Mouse (Mus musculus) embryo, embryonic 11 days (tissue): ENCODE measurements around the gene Gfm1.

Experiments
- DNase-seq: peaks from one replicate; pipeline ENCODE4 v3.0.0-alpha.2; 2015

Gene Gfm1

DNA sequence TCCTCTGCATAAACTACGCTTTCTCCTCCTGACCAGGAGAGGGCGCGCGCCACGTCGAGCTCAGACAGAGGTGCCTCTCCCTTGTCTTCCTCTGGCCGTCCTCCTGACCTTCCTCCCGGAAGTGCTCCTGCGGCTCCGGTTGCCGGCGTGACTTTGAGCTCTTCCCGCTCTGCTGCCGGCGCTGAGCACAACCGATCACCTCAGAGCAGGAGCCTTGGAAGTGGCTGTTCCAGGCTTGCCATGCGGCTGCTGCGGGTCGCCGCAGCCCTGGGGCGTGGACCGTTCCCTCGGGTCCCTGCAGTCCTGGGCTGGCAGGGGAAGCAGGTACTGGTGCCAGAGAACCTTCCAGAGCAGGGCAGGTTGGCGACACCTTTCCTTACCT lies at the start of gene Gfm1:
Gene Gfm1, plus strand, starts transcription at position 98 of the 382 bp plus-strand sequence.
- DNase-seq, result peak; percentile 91

DNA sequence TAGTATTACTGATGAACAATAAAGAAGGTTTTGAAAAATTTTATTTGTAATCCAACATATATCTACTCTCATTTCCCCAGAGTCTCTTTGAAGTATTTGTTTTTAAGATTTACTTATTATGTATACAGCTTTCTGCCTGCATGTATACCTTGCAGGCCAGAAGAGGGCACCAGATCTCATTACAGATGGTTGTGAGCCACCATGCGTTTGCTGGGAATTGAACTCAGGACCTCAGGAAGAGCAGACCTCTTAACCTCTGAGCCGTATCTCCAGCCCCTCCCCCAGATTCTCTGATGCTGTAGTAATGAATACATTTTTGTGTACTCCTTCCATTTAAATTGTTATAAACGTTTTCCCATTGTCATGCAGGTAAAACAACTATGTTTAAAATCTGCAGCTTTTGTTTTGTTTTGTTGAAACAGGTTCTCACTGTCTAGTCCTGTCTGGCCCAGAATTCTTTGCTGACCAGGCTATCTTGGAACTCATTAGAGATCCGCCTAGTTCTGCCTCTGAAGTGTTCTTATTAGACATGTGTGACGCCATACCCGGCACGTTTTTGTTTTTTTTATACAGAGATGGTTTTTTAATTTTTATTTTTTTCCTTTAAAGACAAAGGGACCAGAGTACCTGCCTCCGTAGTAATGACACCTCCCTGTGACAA lies 428 bp upstream of the Gfm1 start:
- DNase-seq, result peak; percentile 1

DNA sequence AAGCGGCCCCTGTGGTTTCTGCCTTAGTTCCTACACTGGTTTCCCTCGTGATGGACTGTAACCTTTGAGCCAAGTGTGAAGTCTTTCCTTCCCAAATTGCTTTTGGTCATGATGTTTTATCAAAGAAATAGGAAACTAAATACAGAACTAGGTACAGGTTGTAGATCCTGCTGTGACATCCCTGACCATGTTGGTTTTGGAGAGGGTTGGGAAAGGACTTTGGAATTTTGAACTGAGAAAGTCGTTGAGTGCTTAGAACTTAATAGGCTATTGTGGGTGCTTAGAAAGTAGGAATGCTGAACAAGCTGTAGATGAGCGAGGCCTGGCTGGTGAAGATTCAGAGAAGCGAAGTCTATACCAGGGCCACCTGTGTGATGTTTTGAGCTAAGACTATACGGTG lies 4.1 kb downstream of the Gfm1 start:
- no peak for DNase-seq

DNA sequence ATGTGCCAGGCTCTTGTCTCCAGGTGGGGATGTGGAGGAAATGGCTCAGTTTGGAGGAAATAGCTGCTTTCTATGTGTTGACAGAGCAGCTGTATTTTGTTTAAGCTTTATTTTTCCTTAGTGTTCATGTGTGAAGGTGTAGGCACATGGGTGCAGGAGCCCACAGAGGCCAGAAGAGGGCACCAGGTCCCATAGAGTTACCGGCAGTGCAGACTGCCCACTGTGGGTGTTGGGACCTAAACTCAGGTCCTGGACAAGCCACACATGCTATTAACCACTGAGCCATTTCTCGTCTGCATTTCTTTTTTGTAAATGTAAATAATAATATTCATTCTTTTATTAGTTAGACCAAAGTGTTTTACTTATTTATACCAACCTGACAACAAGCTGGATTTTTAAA lies 17.2 kb downstream of the Gfm1 start:
- no peak for DNase-seq

DNA sequence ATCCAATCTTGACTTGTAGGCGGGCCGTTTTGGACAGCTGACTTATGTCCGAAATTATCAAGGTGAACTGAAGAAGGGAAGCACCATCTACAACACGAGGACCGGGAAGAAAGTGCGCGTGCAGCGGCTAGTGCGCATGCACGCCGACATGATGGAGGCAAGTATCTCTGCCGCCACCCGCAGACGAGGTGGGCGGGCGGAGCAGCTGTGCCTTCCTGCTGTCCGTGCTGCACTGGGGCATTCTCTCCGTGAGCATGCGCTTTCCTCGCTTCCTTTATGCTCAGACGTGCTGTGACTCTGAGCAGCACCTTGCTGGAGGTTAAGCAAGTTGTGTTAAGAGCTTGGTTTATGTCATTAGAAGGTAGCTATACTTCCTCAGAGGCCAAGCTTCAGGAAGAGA lies 19.8 kb downstream of the Gfm1 start:
- DNase-seq, result no peak

DNA sequence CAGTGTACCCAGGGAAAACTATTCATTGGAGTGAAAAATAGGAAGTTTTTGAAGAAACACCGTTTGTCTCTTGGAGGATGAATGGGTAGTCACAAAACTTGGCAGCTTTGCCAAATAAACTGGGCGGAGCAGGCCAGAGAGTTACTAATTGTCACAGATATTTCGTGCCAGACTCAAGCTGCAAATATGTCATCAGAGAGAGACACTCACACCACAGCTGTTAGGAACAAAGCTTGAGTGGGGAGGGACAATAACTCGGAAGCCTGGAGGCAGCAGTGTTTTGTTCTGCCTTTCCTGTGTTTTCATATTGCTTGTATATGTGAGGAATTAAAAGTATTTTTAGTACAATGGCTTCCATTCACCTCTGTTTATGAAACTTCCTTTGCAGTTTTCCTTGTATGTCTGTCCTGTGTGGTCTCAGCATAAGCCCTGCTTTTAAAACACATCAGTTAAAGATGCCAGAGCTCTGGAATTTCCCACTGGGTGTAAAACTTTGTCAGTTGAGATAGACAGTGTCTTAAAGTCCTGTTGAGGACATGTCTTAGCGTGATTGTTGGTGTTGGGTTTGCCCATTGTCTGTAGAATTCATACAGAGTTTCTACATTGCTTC lies 20.8 kb downstream of the Gfm1 start:
- no peak for DNase-seq

DNA sequence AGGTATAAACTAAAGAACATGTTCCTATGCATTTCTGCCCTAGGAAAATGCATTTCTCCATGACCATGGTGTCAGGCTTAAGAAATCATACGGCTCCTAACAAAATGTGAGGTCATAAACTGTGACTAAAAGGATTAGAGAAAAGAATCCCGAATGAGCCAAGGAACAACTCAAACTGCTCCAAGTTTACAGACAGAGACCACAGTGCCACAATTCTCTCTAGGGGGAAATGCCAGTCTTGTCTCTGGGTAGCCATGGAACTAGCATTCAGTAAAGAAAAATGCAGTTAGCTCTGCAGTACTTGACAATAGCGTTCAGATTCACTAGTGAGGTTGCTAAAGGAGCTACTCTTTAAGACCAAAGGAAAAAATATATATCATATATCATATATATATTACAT lies 30.0 kb downstream of the Gfm1 start:
- DNase-seq, result no peak

DNA sequence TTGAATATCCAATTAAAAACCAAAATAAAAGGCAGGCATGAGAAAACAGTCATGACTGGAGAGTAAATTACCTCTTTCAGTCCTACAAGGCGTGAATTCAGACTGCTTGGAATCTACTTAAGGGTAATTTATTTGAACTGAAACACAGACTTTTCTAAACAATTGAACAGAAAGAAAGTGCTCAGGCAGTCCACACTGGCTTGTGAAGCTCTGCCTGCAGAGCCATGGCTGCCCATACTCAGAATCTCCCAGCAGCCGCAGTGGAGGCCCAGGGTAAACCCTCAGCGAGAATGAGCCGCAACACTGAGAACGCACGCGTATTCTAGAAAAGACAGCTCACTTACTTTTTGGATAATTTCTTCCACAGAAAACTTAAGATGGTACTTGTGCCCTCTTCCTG lies 32.1 kb downstream of the Gfm1 start:
- no peak for DNase-seq

DNA sequence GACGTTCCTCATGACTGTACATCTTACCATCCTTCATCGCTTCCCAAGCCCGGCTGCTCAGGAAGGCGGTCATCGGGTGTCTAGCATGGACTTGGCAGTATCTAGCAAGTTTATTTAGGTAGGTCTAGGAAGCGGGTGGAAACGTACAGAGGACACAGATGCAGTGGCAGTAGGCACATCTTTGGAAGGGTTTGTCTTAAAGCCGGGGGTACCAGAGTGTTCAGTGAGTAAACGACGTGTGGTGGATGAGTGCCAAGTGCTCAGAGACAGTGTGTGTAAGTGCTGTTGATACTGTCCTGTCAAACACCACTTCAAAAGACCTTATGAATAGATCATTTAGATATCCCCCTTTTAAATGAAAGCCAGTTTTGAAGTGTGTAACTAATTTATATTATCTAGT lies 32.7 kb downstream of the Gfm1 start:
- peak; percentile 9 for DNase-seq

DNA sequence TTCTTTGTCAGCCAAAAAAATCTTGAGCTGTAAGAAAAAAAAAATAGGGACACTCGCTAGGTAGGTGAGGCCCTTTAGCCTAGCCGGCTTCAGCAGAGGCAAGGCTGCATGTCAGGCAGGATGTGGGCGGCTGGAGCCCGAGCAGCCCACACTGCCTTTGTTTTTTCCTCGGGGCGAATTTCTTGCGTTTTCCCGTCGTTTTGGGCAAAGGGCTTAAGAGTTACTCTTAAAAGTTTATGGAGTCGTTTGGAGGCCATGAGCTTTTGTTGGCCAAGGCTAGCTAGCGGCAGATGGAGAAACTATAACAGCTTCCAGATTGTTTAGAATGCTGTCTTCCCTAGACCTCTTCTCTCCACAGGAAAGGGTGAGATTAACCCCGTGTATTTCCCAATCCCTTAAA lies 33.1 kb downstream of the Gfm1 start:
- peak; percentile 60 for DNase-seq

DNA sequence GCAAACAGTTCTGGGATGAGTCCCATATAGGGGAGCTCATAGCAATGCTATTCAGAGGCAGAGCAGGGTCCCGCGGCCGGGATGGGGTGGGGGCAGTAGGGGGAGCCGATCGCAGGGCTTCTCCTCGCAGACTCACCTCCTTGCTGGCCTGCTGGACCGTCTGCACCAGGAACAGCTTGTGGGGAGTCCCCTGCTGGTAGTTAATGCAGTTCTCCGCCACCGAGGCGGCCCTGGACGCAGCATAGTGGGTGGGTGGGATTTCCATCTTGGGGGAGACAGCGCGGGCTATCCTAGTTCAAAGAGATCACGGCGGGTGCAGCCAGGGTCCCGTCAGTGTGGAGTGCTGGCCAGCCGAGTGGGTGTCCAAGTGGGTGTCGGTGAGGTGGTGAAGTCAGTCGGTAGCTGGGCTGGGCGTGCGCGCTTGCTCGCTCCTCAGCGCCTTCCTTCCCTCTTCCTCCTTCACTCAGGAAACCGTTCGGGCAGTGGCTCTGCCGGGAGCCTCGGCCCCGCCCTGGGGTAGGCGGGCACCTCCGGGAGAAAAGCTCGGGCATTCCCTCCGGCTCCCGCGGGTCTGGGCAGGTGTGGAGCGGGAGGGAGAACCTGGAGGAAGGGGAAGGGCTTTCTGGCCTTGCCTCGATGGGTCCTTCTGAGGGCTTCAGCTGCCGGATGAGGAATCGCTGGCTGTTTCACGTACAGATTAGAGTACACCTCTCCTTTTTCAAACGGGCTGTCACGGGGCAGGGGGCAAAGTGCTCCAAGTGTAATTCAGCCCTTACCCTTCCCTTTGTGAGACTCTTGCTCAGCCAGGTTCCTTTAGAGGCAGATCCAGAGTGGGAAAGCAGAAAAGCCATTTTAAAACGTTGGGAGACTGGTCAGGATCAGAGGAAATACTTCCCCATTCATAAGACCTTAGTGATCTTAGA lies 33.8 kb downstream of the Gfm1 start, which contains the start of gene Lxn:
Gene Lxn, minus strand, starts transcription at position 477 of the 923 bp plus-strand sequence.
- DNase-seq, result peak; percentile 80

DNA sequence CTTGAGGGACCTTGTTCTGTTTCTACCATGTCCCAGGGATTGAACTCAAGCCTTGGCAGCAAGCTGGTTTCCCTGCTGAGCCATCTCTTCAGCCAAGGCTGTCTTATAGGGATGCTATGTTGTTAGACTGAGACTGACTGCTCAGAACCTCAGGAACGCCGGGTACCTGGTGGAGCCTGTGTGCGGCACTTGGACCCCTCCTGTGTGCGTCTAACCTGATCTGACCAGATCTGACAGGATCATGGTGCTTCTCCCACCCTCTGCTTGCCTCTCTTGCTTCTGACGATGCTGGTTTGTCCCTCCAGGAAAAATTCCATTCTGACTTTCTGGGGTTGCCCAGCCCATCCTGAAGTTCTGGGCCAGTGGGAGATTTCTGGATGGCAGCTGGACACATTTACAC lies 36.7 kb downstream of the Gfm1 start:
- no peak for DNase-seq

DNA sequence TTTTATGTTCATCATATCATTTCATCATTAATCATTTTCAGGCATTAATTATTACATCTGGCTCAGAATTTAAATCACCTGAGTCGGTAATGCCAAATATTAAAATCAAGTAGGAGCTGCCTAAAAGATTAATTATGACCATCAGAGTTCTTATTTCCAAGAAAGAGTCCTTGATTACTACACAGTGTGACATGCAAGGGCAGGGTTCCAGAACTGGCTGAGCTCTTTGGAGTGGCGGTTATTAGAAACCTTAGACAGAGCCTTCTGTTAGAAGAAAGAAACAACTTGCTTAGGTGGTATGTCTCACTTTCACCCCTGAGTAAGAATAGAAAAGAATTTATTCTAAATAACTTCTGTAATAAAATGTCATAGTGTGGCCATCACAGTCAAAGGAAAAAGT lies 37.4 kb downstream of the Gfm1 start:
- no peak for DNase-seq

DNA sequence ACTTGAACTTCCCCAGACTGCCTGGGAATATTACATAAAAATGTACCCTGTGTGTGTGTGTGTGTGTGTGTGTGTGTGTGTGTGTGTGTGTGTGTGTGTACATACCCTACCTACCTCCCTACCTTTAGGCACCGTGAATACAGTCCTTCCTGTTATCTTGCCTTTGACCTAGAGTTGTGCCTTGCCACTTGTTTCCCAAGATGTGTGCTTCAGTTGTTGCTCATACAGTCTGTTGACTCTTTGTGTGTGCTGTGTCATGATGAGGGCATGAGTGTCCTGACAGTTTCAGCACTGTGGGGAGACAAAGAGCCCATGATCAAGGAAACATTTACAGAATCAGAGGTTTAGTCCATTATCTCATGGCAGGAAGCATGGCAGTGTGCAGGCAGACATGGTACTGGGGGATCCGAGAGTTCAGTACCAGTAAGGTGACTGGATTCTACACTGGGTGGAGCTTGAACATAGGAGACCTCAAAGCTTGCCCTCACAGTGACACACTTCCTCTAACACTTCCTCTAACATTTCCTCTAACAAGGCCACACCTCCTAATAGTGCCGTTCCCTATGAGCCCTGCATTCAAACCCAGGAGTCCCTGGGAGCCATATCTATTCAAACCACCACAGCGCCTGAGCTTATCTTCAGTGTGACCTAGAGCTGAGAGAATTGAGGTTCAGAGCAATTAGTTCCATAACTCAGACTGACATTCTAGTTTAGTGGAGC lies 41.7 kb downstream of the Gfm1 start:
- DNase-seq, result no peak

DNA sequence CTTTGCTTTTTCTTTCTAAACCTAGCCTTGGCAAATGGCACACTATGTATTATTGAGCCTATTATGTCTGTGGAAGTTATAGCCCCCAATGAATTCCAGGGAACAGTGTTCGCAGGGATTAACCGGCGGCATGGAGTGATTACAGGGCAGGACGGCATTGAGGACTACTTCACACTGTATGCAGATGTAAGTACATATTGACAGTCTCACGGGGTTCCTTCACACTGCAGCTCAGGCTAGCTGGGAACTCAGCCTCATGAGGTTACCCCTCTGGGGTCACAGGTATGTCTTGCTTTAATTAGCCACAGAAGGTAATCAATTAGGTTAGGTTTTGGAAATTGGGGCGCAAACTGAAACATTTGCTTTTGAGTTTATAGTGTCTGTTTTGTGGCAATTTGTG lies 43.5 kb downstream of the Gfm1 start:
- DNase-seq, result no peak

DNA sequence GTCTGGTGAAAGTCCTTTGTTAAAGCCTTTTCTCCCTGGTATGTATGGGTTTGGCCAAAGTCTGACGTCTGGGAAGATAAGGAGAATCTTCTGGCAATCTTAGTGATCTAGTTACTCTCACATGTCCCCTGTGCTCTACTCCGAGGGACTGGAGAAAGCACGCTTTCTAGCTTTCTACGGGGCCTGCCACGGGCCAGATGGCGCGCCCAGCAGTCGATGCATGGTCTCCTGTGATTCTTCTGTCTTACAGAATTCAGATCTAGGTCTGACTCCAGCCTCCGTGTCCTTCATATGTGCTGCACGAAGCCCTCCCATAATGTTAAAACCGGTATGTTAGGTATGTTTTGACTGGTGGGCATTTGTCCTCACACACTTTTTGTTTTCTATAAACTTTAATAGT lies 49.9 kb downstream of the Gfm1 start:
- DNase-seq, result no peak

DNA sequence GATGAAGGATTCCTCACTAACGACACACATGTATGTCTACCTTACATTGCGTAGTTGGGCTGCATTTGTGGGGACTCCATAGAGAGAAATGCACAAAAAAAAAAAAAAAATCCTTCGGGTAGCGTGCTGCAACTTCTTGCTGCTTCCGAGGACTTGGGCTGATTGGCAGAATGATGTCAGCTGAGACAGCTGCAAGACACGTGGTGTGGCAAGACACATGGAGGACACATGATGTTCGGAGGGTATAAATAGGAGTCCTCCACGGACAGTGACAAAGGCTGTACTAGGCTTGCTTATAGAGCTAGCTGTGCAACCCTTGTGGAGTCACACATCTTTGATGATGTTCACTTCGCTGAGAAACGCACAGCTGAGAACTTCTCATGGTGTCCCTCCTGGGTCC lies 52.5 kb downstream of the Gfm1 start:
- no peak for DNase-seq

DNA sequence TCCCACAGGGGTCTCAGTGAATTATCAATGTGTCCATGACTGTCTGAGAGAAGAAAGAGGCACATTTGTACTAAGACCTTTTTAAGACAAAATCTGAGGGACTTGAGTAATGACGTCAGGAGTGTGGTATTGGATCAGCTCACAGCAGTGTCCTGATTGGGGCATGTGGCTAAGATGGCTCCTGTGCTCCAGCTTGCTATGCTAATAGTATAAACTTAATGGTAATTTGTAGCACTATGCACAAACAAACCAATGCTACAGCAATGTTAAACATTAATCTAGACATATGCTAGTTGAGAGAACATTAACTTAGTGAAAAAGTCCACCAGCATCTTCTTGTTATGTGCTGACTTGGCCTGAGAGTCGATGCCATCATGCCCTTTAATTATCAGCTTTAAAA lies 55.3 kb downstream of the Gfm1 start:
- DNase-seq, result no peak

DNA sequence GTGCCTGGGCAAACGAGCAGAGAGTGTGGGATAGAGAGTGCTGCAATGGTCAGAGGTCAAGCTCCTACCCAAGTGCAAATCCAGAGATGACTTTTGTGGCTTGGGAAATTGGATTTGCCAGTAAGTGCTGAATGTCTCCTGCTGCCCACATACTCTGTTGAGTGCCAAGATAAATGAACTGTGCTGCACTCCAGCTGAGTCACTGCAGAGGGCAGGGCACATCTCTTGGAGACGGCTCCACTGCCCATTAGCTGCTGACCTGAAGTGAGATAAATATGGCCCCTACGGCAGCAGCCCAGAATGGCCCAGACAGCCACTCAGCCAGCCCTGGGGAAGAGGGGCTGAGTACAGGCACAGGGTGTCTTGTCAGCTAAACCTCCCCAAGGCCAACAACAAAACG lies 60.3 kb downstream of the Gfm1 start:
- DNase-seq, result no peak

DNA sequence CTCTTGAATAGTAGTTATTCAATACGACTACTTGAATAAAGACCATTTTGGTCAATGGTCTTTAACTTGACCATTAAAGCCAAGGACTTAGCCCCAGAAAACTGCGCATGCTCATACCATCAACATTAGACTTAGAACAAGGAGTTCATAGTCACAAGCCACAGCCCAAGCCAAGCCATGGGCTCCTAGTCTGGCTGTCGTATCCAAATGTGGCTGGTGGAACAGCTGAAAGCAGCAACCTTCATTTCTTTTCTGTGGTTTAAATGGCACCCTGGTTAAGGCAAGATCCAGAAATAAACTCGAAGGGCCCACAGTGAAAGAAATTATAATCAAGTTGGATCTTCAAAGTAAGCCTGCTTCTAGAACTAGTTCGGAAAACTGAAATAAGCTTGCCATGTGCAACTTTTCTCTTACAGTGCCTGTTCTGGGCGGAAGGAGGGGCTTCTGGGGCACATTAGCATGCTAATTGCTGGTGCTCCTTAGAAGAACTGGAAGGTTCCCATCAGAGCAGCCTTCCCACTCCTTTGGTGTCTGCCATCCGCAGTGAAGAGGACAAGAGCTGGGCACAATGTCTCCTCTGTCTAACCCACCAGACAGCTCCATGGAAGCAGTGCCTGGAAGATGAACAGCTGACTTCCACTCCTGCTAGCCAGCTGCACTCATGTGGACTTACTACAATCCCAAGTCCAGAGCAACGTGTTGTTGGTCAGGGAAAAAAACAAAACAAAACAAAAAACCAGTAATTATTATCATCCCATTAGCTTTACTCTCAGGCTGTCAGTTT lies 62.4 kb downstream of the Gfm1 start:
- no peak for DNase-seq

DNA sequence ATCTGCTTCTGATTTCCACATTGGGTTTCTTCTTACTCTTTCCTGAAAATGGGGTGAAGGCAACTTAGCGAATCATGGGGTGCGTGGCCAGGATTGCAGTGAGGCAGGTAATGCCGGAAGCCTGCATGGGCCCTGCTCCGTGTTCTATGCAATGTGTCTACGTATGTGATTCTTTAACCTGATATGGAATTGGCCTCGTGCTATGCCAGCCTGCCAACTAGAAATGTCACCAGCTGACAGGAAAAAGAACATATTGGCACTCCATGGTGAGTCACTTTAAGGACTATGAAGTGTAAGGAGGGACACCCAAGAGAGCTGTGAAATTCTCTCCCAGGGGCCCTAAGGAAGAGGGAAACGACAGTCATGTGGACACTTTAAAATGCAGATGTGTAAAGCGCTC lies 63.2 kb downstream of the Gfm1 start:
- no peak for DNase-seq

DNA sequence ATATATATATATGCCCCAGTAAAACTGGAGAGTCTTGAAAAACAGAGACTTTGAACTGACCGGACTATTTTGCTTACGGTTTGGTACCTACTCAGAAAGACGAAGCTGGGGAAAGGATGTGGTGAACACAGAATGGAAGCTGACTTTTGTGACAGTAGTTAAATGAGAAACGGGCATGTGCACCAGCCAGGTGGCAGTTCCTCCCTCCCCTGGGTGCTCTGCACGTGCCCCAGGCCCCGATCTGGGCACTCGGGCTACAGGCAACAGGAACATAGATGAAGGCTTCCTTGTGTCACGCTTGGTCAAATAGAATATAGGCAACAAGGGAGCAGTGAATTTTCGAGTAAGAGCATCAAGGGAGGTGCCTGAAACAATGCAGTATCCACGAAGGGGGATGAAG lies 66.4 kb downstream of the Gfm1 start:
- DNase-seq, result no peak

DNA sequence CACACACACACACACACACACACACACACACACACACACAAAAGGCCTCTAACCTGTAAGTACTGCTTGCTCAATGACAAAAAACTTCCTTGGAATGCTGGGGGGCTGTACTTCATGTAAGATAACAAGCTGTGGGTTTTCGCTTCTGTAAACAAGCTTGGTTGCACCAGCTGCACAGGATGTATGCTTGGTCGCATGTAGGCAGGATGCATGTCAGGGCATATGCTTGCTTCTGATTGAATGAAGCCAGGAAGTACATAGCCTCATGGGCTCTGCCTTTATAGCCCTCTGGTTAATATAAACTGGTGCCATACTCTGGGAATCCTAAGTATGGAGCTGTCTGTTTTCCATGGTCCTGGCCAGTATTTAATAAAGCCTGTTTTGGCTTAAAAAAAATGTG lies 68.1 kb downstream of the Gfm1 start:
- no peak for DNase-seq
